Mouse (Mus musculus) heart, embryonic 15.5 days (tissue): ENCODE results near the gene Sclt1. TPM values are rescaled to one million over a fixed set of nuclear protein-coding genes. Genes with fewer than 3 reads are reported as not detected.
"Not testable (repeated sequence)": the region's sequence is repeated elsewhere in the genome, so short reads cannot be mapped to it uniquely, and the experiment has no call there.

Experiments
- ATAC-seq: fragments of 200-750 bp; cut with Nextera tagmentation; replicated peaks from 2 replicates; pipeline ENCODE4 v1.8.0; 2017; ENCODE audit warnings: low read depth, moderate TSS enrichment; ENCODE audit not compliant: insufficient number of reproducible peaks, insufficient read depth, low FRiP score
- H3K27ac ChIP-seq: fragments of 300-500 bp; sonication (generic); 2 replicates; pipeline ENCODE4 v1.5.1; 2015; ENCODE audit warnings: mild to moderate bottlenecking, inconsistent platforms
- H3K27me3 ChIP-seq: fragments of 300-500 bp; sonication (generic); 2 replicates; pipeline ENCODE4 v1.6.1; 2015; ENCODE audit warnings: inconsistent platforms
- H3K36me3 ChIP-seq: fragments of 300-500 bp; sonication (generic); 2 replicates; pipeline ENCODE4 v1.6.1; 2015; ENCODE audit warnings: mild to moderate bottlenecking, inconsistent platforms
- H3K4me1 ChIP-seq: fragments of 300-500 bp; sonication (generic); replicated peaks from 2 replicates; pipeline ENCODE4 v1.6.1; 2015; ENCODE audit warnings: inconsistent platforms
- H3K4me2 ChIP-seq: fragments of 300-500 bp; sonication (generic); 2 replicates; pipeline ENCODE4 v1.6.1; 2015; ENCODE audit warnings: inconsistent platforms, mild to moderate bottlenecking, moderate library complexity
- H3K4me3 ChIP-seq: fragments of 300-500 bp; sonication (generic); 2 replicates; pipeline ENCODE4 v1.5.1; 2015; ENCODE audit warnings: mild to moderate bottlenecking, inconsistent platforms
- H3K9ac ChIP-seq: fragments of 300-500 bp; sonication (generic); 2 replicates; pipeline ENCODE4 v1.6.1; 2015; ENCODE audit warnings: mild to moderate bottlenecking, inconsistent platforms
- H3K9me3 ChIP-seq: fragments of 300-500 bp; sonication (generic); replicated peaks from 2 replicates; pipeline ENCODE4 v1.6.1; 2016; ENCODE audit warnings: inconsistent platforms
- WGBS: fragments of 180-500 bp; shearing (Covaris S2); methylation state at CpG from one replicate; pipeline ENCODE4 v1.1.7; 2015; ENCODE audit warnings: mixed read lengths; 5-methylcytosine and 5-hydroxymethylcytosine counted together
- polyA plus RNA-seq: library from polyadenylated mRNA; unstranded; fragments of >200 nt; fragmentation: Nextera tagmentation; extraction: Ambion mirVana; gene quantifications from 2 replicates; pipeline ENCODE4 v1.2.1, GENCODE M21; 2015

Gene Sclt1
- polyA plus RNA-seq, result 10.0 and 10.2 TPM in 2 replicates

DNA sequence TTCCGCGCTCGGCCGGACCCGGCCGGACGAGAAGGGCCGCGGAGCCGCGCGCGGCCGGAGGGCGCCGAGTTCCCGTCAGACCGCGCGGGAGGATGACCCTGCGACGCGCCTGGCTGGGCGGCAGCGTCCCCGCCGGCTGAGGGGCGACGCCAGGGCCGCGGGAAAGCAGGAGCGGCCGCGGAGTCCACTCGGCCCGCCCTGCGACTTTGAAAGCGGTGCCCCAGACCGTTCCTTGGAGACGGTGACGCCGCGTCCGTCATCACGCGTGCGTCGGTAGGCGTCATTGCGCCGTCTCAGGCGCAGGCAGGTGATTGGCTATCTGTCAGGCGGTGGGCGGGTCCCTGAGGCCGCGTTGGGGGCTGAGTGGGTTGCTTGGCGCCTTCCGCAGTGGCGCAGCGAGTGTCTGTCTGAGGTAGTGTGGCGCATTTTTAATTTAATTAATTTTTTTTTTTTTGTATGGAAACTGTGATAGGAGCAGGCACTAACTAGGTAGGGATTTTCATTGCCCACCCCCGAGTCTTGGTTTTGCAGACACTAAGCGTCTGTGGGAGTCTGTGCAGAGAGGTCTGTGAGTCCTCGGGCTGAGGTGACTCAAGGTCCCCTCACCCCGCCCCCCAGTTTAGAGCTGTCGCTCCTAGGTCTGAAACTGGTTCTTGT is at the start of gene Sclt1, which contains the start of gene D3Ertd751e:
Sclt1 (minus strand) TSS at position 237 of the 657 bp plus-strand sequence.
D3Ertd751e (plus strand) TSS at position 334 of the 657 bp plus-strand sequence.
- Histone ChIP-seq H3K27ac (peak within 1 kb of the TSS; percentile 96), H3K4me2 (peak within 1 kb of the TSS; percentile 68), H3K27me3 (no peaks in the 10 kb centered on the region), H3K4me1 (peaks cover 14% of the 10 kb centered on the region), H3K9ac (peak within 1 kb of the TSS; percentile 91), H3K4me3 (peak within 1 kb of the TSS; percentile 89), H3K36me3 (no peaks in the 10 kb centered on the region), H3K9me3 (no peaks in the 10 kb centered on the region)
- under 1% methylated on average over 66 of the region's 66 CpGs for WGBS
- peak; percentile 100 for ATAC-seq

DNA sequence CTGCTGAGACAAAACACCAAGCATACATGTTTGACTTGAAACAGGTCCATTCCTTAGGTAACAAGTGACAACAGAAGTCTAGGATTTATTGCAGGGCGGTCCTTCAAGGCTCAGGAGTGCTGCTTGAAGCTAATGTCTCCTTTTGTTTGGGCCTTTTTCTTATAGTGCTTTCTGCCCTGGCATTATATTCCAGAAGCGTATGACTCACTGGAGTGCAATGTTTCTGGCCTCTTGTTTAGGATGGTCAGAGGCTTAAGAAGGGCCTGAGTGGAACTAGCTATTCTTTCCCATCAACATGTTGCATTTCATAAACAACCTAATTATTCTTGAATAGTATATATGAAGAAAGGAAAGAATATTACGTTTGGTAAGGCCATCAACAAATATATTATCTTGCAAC is 19.8 kb upstream of the Sclt1 start:
- no peaks in the 10 kb centered on the region for H3K27me3 ChIP-seq
- no peaks in the 10 kb centered on the region for H3K9me3 ChIP-seq
- H3K9ac ChIP-seq, result no peak overlapping the region
- H3K36me3 ChIP-seq, result peaks cover 4% of the 10 kb centered on the region; the same call in 1 of the 2 replicates
- H3K4me1 ChIP-seq, result no peaks in the 10 kb centered on the region
- H3K4me2 ChIP-seq, result no peak overlapping the region
- H3K27ac ChIP-seq, result no peak overlapping the region
- H3K4me3 ChIP-seq, result no peak overlapping the region
- no peak for ATAC-seq
- WGBS, result 86% methylated on average over 3 of the region's 3 CpGs

DNA sequence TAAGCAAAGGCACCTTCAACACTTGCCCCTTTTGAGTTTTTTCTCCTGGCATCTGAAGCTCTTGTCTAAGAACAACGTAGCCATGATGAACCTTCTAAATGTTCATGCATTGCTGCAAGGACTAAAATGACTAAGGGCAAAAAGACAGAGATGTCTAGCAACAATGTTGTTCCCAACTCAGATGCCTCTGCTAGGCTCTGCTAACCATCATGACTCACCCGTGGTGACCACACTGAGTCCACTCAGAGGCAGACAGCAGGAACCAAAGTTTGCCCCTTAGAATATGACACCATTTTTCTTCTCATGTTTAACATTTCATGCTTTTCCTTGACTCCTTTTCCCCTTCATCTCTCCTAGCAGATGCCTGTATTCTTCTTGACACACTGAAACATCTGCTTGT is 12.2 kb upstream of the Sclt1 start:
- Histone ChIP-seq H3K36me3 (peaks cover 4% of the 10 kb centered on the region; the same call in 1 of the 2 replicates), H3K9me3 (no peaks in the 10 kb centered on the region), H3K4me3 (no peak overlapping the region), H3K27me3 (no peaks in the 10 kb centered on the region), H3K4me1 (no peaks in the 10 kb centered on the region), H3K9ac (no peak overlapping the region), H3K4me2 (no peak overlapping the region), H3K27ac (no peak overlapping the region)
- ATAC-seq, result no peak
- WGBS, result 55% methylated on average over 2 of the region's 2 CpGs

DNA sequence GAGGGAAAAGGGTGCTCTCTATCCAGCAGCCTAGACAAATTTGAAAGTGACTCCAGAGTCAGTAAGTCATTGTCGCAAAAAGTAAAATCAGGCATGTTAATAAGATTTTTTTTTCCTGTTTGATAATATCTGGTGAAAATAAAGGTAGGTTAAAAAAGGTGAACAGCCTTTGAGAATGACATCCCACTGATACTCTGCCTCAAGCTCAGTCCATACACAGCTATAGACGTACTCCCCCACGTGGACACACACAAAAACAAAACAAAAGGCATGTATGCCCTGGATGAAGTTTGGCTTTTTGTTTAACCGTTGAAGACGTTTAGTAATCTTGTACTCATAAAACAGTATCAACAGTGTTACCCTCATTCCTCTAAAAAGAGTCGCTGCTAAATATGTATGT is 1.1 kb upstream of the Sclt1 start:
- Histone ChIP-seq H3K4me3 (peak overlapping the region; percentile 89), H3K27ac (no peak overlapping the region)

DNA sequence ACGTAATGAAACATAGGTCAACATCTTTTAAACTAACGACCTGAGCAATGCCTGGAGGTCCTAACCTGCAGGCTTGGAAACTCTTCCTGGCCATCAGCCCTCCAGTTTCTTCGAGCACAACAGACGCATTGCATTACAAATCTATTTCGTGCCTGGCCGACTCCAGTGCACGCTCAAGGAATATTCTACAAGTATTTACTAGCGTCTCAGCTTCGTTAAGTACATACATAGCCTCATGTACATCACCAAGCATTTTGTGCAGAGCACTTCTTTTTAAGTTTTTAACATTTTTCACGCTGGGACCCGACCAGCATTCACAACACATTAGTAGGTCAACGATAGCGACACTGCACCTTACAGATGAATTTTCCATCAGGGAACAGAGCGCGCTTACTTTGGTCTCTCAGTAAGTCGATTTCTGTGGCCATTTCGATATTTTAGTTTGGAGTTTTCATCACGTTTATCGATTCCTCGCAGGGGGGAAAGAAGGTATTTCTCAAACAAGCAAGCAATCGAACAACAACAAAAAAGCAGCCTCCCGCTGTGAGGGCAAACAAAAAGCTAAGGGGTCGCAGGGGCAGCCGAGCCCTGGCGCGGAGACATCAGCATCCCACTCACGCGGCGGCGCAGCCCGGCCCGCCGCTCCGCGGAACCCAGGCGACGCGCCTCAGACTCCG is 575 bp downstream of the Sclt1 start:
- no peak for ATAC-seq
- no peaks in the 10 kb centered on the region for H3K36me3 ChIP-seq
- peaks cover 14% of the 10 kb centered on the region for H3K4me1 ChIP-seq
- H3K4me3 ChIP-seq, result peak overlapping the region; percentile 89
- H3K27me3 ChIP-seq, result no peaks in the 10 kb centered on the region
- H3K9ac ChIP-seq, result peak overlapping the region; percentile 91
- under 1% methylated on average over 39 of the region's 39 CpGs for WGBS
- H3K27ac ChIP-seq, result peak overlapping the region; percentile 96
- no peaks in the 10 kb centered on the region for H3K9me3 ChIP-seq
- peak overlapping the region; percentile 62 for H3K4me2 ChIP-seq

More for the DNA sequence above, 1.1 kb upstream of the Sclt1 start:
- peaks cover 14% of the 10 kb centered on the region for H3K4me1 ChIP-seq
- H3K9me3 ChIP-seq, result no peaks in the 10 kb centered on the region
- peak overlapping the region; percentile 68 for H3K4me2 ChIP-seq
- no peaks in the 10 kb centered on the region for H3K27me3 ChIP-seq
- no peak overlapping the region for H3K9ac ChIP-seq
- WGBS, result 51% methylated on average over 6 of the region's 6 CpGs
- ATAC-seq, result no peak
- H3K36me3 ChIP-seq, result no peaks in the 10 kb centered on the region

DNA sequence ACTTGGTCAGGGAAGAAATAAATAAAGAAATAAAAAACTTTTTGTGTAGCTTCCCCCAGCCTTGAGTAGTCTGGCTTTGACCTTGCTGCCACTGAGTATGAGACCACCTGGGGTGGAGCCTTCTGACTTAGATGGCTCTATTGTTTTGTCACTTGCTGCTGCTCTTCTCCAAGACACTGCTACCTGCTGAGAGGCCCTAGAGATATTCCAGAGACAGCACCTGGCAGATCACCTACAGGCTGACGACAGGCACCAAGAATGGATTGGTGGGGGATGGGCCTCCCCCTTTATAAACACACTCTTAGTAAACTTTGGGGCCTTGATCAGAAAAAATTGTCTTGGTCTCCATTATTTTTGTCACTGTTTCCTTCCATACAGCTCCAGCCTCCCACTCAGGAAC is 46.6 kb downstream of the Sclt1 start:
- no peak overlapping the region for H3K4me3 ChIP-seq
- H3K4me2 ChIP-seq, result no peak overlapping the region
- no peaks in the 10 kb centered on the region for H3K27me3 ChIP-seq

DNA sequence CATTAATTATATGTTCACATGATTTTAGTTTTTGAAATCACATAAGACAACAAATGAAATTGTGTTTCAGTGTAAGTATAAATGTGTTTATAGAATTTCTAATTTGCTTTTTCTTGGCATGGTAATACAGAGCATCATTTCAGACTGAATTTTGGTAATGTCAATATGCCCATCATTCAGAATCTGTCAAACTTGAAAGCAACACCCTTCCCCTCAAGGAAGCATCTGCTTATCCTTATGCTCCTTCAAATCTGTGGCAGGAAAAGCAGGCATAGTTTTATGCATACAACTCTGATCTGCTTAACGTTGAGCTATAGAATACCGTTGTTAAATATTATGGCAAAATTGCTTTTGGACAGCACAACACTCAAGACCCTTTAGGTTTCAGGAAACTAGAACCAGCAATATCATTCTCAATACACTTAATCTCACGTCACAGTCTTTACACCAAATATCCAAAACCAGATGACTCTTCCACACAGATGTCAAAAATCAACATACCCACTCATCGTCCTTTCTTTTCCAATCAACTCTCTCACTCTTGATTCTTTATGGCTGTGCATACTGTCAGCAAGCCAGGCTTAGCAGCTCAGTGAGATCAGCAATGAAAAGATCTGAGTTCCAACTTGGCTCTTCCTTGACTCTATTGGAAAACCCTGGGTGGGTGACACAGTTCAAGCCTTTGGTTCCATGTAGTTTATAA is 49.7 kb downstream of the Sclt1 start:
- H3K4me3 ChIP-seq, result no peak overlapping the region
- no peak for ATAC-seq
- H3K4me1 ChIP-seq, result no peaks in the 10 kb centered on the region
- H3K27ac ChIP-seq, result no peak overlapping the region
- no peaks in the 10 kb centered on the region for H3K36me3 ChIP-seq
- no peak overlapping the region for H3K9ac ChIP-seq
- 90% methylated on average over 4 of the region's 4 CpGs for WGBS
- H3K9me3 ChIP-seq, result no peaks in the 10 kb centered on the region
- no peak overlapping the region for H3K4me2 ChIP-seq
- no peaks in the 10 kb centered on the region for H3K27me3 ChIP-seq

More for the DNA sequence above, 46.6 kb downstream of the Sclt1 start:
- no peak overlapping the region for H3K9ac ChIP-seq
- 85% methylated on average over 1 of the region's 1 CpGs for WGBS
- no peaks in the 10 kb centered on the region for H3K4me1 ChIP-seq
- H3K9me3 ChIP-seq, result no peaks in the 10 kb centered on the region
- ATAC-seq, result no peak
- H3K27ac ChIP-seq, result no peak overlapping the region
- H3K36me3 ChIP-seq, result no peaks in the 10 kb centered on the region

DNA sequence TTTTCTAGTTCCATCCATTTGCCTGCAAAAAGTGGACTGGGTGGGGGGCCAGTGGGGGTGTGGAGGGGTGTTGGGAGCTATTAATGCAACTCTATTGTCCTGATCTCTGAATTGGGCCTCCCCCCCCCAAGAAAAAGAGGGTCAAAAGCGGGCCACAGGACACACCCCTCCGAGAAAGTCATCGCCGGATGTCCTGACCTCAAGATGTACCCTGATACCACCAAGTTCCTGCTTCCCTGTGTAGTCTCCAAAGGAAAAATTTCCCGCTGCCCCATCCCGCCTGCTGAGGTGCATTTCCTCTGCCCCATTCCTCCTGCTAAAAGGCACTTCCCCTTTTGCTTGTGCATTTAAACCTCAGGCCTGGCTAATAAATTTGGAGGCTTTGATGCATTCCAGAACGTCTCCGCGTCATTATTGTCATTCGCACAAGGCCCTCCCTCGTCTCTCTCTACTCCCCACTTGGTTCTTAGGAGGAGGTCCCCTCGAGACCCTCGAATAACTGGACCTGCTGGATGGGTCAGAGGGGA is 52.1 kb downstream of the Sclt1 start:
- H3K9me3 ChIP-seq, H3K27ac ChIP-seq, ATAC-seq, H3K4me1 ChIP-seq, H3K4me3 ChIP-seq, H3K36me3 ChIP-seq, H3K27me3 ChIP-seq, H3K9ac ChIP-seq, H3K4me2 ChIP-seq: not testable (repeated sequence)
- 84% methylated on average over 13 of the region's 13 CpGs for WGBS

DNA sequence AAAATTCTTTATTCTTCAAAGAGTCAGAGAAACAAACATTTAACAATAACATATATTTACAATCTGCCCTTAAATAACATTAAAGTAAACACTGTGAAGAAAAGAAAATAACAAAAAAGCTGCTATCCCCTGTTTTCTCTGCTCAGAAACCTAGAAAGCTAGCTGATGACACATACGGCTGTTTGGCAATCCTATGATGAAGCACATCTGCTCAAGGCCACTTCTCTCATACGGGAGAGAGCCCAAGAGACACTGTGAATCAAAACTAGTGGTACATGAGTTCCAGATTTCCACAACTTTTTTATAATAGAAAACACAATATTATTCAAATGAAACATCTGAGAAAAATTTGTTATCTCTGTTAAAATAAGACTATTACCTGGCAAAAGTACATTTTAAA is 55.9 kb downstream of the Sclt1 start:
- H3K4me2 ChIP-seq, result no peak overlapping the region
- H3K4me1 ChIP-seq, result no peaks in the 10 kb centered on the region

DNA sequence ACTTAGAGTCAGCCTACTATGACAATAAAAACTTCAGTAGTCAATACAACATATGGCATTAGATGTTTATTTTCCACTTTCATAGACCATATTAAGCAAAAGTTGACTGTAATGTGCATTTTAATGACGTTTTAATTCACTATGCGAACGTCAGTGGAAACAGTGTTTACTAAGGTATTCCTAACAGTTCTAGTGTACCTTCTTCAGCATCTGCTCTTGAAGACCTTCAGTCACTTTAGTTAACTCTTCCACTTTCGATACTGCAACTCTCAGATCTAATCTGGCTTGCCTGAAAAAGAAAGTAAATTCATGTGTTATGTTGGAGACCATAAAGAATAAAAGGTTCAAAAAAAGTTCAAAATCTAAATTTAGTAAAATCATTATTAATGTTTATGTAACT is 60.2 kb downstream of the Sclt1 start:
- 85% methylated on average over 4 of the region's 4 CpGs for WGBS
- Histone ChIP-seq H3K9me3 (no peaks in the 10 kb centered on the region), H3K27ac (no peak overlapping the region), H3K27me3 (no peaks in the 10 kb centered on the region), H3K4me1 (no peaks in the 10 kb centered on the region), H3K36me3 (no peaks in the 10 kb centered on the region), H3K4me2 (no peak overlapping the region), H3K4me3 (no peak overlapping the region), H3K9ac (no peak overlapping the region)
- ATAC-seq, result no peak

More for the DNA sequence above, 55.9 kb downstream of the Sclt1 start:
- 71% methylated on average over 2 of the region's 2 CpGs for WGBS
- Histone ChIP-seq H3K36me3 (no peaks in the 10 kb centered on the region), H3K9ac (no peak overlapping the region), H3K4me3 (no peak overlapping the region), H3K27me3 (no peaks in the 10 kb centered on the region), H3K9me3 (no peaks in the 10 kb centered on the region), H3K27ac (no peak overlapping the region)
- ATAC-seq, result no peak

DNA sequence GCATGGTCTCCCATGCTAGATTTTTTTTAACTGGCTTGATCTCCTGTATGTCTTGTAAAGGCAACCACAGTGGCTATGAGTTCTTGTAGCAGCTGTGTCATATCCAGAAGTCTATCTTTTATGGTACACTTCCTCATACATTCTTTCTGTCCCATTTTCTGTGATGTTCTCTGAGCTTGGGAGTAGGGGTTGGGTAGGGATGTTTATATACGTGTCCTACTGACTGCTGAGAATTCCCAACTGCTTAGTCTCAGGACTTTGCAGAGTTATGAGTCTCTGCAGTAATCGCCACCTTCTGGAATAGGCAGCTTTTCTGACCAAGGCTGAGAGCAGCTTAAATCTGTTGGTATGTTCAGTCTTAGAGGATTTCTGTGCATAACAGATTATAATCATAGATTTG is 65.7 kb downstream of the Sclt1 start:
- H3K36me3 ChIP-seq, result no peaks in the 10 kb centered on the region
- H3K27me3 ChIP-seq, result no peaks in the 10 kb centered on the region
- no peak overlapping the region for H3K4me3 ChIP-seq
- 73% methylated on average over 2 of the region's 2 CpGs for WGBS
- no peak overlapping the region for H3K4me2 ChIP-seq
- no peak for ATAC-seq
- no peak overlapping the region for H3K9ac ChIP-seq
- H3K9me3 ChIP-seq, result no peaks in the 10 kb centered on the region
- no peak overlapping the region for H3K27ac ChIP-seq
- H3K4me1 ChIP-seq, result no peaks in the 10 kb centered on the region
